Mouse (Mus musculus): ENCODE results near the gene Mrpl37.

- no peak for TF ChIP-seq POLR2A (IDR thresholded peaks at IDR 0.05; ENCODE audit: low read depth, low read length)
- no peak for TF ChIP-seq CTCF (IDR thresholded peaks at IDR 0.05; ENCODE audit: borderline replicate concordance, insufficient read depth, low read length)
Measured at GRCm38 (mm10) chr4:107008161-107008560, 58.5 kb downstream of the Mrpl37 start.
